Mouse (Mus musculus): Measurements from ENCODE around the gene Efcab6. TPM values are rescaled to one million over a fixed set of nuclear protein-coding genes. Genes with fewer than 3 reads are reported as not detected.

Gene Efcab6
- polyA plus RNA-seq (2012), result not detected in 2 replicates

GRCm38 (mm10) chr15:84065140-84065539 is at the start of gene Efcab6:
Gene Efcab6, minus strand, starts transcription at chr15:84065379.
- no peak for TF ChIP-seq GATA1 (IDR thresholded peaks at IDR 0.05; ENCODE audit: low read length)

DNA sequence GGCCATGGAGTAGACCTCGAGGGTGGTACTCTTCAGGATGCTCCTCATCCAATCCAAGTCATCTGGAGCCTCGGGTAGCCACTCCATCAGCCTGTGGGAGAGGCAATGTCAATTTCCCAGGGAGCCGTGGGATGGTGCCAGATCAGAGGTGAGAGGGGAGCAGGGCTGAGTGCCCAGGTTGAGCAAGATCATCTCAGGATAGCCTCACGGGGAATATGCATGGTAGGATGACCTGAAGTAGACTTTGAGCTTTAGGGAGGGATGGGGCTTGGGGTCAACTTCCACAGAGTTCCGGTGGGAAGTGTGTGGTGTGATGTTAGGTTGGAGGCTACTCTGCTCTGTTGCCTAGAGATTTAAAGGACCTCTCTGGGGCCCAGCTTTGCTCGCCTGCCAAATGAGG is 48.7 kb upstream of the Efcab6 start:
- no peak for TF ChIP-seq GATA1 (IDR thresholded peaks at IDR 0.05; ENCODE audit: low read length)

- TF ChIP-seq GATA1 (IDR thresholded peaks at IDR 0.05; ENCODE audit: low read length), result no peak
These were observed 43.7 kb upstream of the Efcab6 start for GRCm38 (mm10) chr15:84108899-84109298.

DNA sequence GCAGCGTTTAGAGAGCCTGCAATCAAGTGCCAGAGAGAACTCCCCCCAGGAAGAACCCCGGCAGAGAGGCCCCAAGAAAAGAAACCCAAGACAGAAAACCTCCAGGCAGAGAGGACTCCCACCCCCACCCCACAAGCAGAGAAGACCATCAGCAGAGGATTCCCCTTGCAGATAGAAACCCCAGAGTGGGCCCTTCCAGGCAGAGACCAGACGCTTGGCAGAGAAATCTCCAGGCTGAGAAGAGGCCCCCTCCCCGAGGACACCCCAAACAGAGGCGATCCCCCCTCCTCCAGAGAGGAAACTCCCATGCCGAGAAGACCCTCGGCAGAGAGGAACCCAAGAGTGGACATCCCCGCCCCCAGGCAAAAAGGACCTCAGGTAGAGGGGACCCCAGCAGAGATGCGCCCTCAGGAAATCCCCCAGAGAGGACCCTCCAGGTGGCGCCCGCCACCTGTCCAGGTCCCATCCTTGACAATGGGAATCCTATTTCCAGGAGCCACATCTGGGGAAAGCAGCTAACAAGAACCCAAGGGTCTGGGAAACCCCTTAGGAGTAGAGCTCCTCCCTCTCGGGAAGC is 40.8 kb upstream of the Efcab6 start:
- TF ChIP-seq GATA1 (IDR thresholded peaks at IDR 0.05; ENCODE audit: low read length), result no peak

DNA sequence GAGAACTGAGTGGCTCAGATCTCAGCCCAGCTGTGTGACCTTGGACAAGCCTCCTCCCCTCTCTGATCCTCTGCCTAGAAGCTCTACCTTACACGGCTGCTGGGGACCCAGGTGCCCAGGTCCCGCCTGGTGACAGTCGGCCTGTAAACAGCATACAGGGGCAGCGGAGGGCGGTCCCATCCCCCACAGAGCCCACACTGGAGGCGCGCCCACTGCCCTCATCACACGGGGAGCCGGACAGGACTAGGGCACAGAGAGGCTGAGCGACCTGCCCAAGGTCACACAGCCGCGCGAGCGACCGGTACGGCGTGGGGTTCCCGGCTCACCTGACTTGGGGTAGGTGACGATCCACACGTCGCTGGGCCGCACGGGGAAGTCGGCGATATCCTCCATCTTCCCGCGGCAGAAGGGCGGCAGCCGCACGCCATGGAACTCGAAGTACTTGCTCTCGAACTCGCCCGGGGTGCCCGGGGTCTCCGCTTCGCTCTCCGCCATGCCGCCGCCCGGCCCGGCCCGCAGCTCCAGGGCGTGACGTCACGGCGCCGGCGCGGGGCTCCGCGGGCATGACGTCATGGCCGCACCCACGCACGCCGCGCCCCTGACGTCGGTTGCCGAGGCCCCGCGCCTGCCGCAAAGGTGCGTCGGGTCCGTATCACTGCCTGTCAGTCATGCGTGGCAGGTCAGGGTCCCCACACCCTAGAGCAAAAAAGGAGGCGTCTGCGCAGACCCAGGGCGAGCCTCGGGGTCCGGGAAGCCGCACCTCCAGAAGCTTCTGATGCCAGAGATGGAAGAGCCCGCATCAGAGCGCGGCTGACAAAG is 40.1 kb upstream of the Efcab6 start, which contains the start of gene Sult4a1:
Gene Sult4a1, minus strand, starts transcription at position 650 of the 819 bp plus-strand sequence.
- no peak for TF ChIP-seq GATA1 (IDR thresholded peaks at IDR 0.05; ENCODE audit: low read length)

DNA sequence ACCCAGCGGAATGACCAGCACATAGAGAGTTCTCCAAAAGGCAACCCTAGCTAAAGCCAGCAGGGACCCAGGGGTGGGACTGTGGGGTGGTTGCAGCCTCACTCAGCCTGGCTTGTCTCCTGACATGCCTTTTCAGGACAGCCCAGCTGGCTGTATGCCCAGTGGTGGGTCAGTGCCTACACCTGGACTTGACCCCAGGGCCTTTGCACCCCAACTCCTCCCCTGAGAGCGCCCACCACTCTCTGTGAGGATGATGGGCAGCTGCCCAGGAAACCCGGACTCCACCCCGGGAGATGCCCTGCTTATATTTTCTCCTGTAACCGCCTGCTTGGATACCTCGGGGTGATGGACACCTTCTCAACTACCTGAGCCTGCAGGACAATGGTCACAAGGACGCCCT is 39.4 kb upstream of the Efcab6 start:
- no peak for TF ChIP-seq GATA1 (IDR thresholded peaks at IDR 0.05; ENCODE audit: low read length)

GRCm38 (mm10) chr15:84096051-84096450 is 30.9 kb upstream of the Efcab6 start:
- no peak for TF ChIP-seq GATA1 (IDR thresholded peaks at IDR 0.05; ENCODE audit: low read length)

- TF ChIP-seq GATA1 (IDR thresholded peaks at IDR 0.05; ENCODE audit: low read length), result no peak
These were observed 29.7 kb upstream of the Efcab6 start for GRCm38 (mm10) chr15:84094921-84095320.

DNA sequence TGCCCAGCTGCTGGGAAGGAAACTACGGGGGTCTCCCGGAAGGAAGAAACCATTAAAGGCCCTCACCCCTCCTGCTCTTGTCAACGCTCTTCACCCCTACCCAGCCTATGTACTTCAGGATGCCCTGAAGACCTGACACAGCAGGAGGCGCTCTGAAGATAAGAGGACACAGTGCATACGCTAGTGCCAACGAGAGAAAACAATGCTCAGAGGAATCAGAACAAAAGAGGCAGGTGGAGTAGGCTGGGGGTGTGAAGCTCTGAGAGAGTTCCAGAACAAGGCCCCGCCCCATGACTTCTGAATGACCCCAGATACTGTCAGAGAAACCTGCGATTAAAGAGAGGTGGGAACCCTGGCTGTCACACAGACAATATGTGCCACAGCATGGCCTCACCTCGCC is 21.6 kb upstream of the Efcab6 start:
- TF ChIP-seq GATA1 (IDR thresholded peaks at IDR 0.05; ENCODE audit: low read length), result no peak

- no peak for TF ChIP-seq GATA1 (IDR thresholded peaks at IDR 0.05; ENCODE audit: low read length)
These were observed 21.2 kb upstream of the Efcab6 start for GRCm38 (mm10) chr15:84086364-84086763.

- no peak for TF ChIP-seq GATA1 (IDR thresholded peaks at IDR 0.05; ENCODE audit: low read length)
These were observed 14.9 kb upstream of the Efcab6 start for GRCm38 (mm10) chr15:84080069-84080468.

GRCm38 (mm10) chr15:84079519-84079918 is 14.3 kb upstream of the Efcab6 start:
- TF ChIP-seq GATA1 (IDR thresholded peaks at IDR 0.05; ENCODE audit: low read length), result no peak

- TF ChIP-seq GATA1 (IDR thresholded peaks at IDR 0.05; ENCODE audit: low read length), result no peak
These were observed 13.5 kb upstream of the Efcab6 start for GRCm38 (mm10) chr15:84078667-84079066.

- TF ChIP-seq GATA1 (IDR thresholded peaks at IDR 0.05; ENCODE audit: low read length), result no peak
These were observed 12.0 kb upstream of the Efcab6 start for GRCm38 (mm10) chr15:84077151-84077550.

GRCm38 (mm10) chr15:84074705-84075185 is 9.6 kb upstream of the Efcab6 start:
- TF ChIP-seq GATA1 (IDR thresholded peaks at IDR 0.05; ENCODE audit: low read length), result no peak

DNA sequence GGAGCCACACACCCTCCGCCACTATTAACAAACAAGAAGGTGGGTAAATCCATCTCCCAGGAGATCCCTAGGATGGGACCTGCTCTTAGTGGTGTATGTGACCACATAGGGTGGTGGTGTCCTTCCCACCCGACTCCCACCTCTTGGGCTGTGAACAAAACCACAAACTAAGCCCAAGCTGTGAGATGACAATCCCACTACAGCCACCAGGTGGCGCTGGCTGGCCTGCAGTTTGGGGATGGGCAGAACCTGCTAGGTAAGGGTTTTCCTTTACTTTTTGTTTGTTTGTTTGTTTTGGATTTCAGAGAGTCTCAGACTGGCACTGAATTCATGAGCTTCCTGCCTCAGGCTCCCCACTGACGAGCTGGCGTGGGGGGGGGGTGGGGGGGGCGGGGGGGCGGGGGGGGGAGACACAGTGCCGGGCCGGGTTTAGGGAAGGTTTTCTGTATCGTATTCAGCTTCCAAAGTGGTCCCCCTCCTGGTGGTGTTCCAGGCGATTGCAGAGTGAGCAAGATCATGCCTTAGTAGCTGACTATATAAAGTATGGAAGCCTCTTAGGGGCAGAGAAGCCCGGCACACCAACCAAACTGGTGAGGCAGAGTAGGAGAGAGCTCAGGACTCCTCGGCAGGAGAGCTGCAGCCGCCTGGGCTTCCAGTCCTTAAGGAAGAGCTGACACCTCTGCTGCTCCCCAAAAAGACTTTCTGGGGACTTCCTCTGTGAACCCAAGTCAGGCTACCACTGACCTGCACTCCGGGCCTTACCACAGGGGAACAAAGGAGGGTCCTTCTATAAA is 8.9 kb upstream of the Efcab6 start:
- no peak for TF ChIP-seq GATA1 (IDR thresholded peaks at IDR 0.05; ENCODE audit: low read length)
